Mouse (Mus musculus) T-helper 1 cell (primary cell): ENCODE results near the gene Nipbl.

Experiments
- in situ Hi-C: fragments of 300-600 bp; cut with MboI, MseI; formaldehyde crosslinking; loops from one replicate; pipeline ENCODE4 v1.15.1; 2025; ENCODE audit warnings: high pct_unique_total_duplicates

Gene Nipbl

DNA sequence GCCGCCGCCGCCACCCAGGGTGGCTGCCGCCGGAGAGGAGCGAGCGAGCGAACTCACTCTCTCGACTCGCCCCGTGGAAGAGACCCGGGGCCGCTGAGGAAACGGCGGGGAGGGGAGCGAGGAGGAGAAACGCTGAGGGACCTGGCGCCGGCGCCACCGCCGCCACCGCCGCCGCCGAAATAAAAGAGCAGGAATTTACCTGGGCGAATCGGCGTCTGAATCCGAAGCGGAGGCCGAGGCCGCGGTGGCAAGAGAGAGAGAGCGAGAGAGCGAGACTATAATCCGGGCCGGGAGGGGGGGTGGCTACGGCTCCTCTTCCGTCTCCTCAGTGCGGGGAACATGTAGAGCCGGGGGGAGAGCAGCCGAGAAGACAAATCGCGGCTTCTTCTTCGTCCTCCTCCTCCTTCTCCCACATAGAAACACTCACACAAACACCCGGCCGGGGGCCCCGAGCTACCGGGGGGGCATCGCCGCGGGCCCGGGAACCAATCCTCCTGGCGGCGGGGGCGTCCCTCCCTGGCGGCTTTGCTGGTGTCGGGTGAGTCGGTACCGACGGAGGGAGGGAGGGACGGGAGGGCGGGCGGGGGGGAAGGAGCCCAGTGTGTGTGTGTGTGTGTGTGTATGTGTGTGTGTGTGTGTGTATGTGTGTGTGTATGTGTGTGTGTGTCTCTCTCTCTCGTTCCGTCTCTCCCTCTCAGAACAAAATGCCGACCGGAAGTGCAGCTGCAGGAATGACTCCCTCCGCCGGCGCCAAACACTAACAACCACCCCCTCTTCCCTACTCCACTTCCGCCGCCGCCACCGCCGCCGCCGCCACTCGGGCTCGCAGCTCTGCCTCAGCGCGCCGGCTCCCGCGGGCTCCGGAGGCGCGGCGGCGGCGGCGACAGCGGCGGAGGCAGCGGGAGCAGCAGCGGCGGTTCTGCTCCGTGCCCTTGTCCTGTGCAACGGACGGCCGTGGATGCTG lies at the start of gene Nipbl:
Gene Nipbl, minus strand, starts transcription at position 538 of the 964 bp plus-strand sequence.
- in situ Hi-C loops = loop anchor here (10.0 kb wide), 1 partner anchor 631 kb away; the partner anchor contains the start of gene Nadk2

DNA sequence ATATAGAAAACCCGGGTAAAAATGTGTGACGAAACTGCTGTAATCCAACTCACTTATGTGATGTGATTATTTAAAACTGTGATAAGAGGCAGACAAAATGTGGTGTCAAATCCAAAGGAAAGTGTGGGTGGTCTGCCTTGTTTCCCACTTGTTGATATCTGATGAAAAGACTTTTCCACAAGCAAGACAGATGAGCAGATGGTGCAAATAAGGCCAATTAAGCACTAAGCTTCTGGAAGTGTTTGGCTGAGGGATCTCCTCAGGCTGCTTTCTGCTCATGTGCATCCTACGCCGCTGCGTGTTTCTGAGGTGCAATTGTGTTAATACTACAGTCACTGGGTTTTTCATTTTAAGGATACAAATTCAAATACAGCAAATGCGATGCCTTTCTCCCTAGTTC lies 41.0 kb upstream of the Nipbl start:
- in situ Hi-C loops = no loop called here

DNA sequence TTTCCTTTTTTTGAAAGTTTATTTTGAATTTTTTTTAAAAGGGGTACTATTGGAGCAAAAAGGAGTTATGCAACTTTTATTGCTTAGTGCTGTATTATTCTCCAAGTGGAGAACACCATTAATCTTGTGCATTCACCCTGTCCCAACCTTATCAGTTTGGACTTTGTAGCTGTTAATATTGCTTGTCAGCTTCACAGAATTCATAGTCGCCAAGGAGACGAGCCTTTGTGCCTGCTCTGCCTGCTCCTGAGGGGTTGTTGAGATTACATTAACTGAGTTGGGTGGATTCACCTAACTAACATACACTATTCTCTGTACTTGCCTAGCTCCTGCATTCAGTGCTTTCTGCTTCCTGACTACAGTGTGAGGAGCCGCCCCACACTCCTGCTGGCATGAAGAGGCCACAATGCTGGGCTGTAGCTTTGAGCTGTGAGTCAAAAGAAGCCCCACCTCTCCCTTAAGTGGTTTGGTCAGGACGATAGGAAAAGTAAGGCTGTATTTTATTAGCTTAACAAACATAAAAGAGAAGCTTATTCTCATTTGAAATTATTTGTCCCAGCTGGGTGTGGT lies 24.8 kb upstream of the Nipbl start:
- in situ Hi-C loops = no loop called here

DNA sequence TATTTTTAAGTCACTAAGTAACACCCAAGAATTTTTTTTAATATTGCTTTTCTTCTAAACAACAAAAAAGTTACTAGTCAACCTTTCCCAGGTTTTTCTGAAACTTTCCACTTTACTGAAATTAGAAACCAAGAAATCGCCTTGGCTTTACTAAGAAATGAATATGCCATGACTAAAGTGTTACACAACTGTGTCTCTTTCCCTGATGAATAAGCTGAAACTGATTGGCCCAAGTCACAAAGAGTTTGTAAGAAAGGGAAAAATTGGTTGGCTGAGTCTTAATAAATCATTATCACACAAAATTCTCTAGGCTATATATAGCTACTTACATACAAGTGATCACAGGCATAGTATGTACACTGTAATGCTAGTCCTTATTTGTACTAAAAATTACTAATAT lies 19.3 kb upstream of the Nipbl start:
- in situ Hi-C loops = no loop called here

DNA sequence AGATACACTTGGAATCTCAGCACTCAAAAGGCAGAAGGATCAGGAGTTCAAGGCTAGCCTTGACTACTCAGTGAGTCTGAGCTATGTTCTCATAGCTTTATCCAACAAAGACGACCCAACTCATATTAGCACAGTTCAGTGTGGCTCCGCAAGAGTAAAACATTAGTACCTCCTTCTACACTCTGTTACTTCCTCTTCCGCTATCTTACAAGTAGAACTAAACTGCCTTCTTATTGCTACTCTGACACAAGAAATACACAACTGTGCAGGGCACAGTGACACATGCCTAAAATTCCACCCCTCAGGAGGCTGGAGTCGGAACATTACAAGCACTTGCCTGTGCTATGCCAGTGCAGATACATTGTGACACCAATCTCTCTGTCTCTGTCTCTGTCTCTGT lies 18.5 kb upstream of the Nipbl start:
- in situ Hi-C loops = no loop called here

DNA sequence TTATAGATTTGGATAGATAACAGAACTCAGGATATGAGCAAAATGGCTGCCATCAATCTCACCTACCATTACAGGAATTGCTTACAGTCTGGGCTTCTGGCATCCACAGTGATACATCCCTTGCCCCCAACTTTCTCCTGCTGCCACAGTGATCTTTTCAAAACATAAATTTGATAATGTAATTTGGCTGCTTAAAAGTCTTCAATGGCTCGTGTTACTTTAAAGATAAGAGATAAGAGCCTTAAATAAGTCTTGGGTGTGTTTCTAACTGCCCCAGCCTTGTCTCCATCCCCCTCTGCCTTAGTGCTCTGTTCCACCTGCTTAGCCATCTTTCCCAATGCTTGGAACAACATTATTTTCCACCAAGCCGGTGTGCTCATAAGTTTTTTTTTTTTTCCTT lies 16.6 kb upstream of the Nipbl start:
- in situ Hi-C loops = no loop called here

DNA sequence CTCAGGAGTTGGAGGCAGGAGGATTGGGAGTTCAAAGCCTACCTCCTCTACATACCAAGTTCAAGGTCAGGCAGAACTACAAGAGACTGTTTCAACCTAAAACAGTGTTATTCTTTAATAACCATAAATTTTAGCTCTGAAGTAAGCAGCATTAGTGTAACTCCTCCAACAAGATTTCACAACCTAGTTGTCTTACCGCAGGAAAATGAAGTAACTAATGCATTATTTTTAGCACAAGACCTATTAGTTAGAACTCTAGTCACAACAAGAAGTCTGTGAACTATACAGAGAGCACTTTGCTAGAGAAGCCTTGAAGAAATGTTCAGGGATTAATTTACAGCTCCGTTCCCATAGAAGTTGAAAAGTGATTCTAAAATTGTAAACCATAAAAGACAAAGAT lies 15.7 kb upstream of the Nipbl start:
- in situ Hi-C loops = loop anchor here (5.0 kb wide), 1 partner anchor 112 kb away; no protein-coding TSS in a partner anchor

DNA sequence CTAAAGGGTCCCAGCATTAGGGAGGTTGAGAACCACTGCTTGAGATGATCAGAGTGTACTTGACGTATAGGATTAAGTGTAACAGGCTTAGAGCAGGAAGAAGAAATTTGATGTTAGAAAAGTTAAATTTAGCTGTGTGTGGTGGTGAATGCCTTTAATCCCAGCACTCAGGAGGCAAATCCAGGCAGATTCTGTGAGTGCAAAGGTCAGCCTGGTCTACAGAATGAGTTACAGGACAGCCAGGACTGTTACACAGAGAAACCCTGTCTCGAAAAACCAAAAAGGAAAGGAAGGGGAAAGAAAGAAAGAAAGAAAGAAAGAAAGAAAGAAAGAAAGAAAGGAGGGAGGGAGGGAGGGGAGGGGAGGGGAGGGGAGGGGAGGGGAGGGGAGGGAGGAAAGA lies 12.0 kb upstream of the Nipbl start:
- in situ Hi-C loops = loop anchor here (5.0 kb wide), 1 partner anchor 116 kb away; no protein-coding TSS in a partner anchor

DNA sequence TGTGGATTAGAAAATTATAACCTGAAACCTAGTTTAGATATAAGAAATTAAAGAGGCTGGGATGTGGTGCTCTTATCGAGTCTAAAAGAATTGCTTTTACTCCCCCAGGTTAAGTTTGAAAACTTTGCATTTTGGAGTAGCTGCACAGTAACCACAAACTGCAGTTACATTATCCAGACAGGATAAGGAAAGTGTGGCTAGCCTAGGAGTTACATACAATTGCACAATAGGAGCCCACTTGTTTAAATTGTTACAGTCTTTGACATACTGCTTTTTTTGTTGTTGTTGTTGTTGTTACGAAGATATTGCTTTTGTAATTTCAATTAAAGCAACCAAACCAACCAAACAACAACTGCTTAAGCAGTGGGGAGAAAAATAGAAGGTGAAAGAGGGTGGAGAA lies 11.2 kb upstream of the Nipbl start:
- in situ Hi-C loops = loop anchor here (5.0 kb wide), 1 partner anchor 117 kb away; no protein-coding TSS in a partner anchor

DNA sequence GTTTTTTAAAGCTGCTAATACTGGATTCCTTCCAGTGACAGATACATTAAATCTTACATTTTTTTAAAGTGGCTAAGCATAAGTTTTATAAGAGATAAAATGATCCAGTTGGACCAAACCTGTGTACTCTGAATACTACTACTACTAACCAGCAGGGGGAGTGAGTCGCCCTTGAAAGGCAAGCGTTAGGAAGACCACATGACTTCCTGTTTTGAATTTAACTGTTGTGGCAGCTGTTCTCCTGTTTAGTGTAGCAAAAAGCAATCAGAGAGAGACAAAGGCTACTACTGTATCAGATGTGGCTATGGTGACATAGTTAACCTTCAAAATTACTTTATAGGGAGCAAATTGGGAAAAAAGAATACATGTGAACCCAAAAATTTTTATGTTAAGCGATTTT lies 6.8 kb upstream of the Nipbl start:
- in situ Hi-C loops = no loop called here

DNA sequence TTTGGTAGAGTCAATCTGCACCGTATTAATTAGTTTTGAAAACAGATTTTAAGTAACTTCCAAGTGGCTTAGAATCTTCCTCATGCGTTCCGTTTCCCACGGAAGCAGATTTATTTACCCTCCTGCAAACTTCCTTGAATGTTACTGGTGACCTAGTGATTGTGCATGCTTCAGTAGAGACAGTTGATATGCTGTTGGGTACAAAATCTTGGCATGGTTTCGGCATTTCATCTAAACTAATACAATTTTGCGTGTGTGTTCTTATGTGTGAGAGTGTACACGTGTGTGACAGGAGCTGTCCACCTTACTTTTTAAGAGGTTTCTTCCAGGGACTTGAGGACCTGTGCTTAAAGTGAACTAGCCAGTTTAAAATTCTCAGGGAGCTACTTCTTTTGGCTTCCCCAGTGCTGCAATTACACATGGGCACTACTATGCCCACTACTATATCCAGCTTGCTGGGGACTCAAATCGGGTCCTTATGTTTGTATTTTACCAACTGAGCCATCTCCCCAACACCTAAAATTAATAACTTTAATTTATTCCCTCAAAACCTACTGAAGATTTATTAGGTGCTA lies 3.0 kb upstream of the Nipbl start:
- in situ Hi-C loops = loop anchor here (10.0 kb wide), 1 partner anchor 628 kb away; the partner anchor contains the start of gene Nadk2

DNA sequence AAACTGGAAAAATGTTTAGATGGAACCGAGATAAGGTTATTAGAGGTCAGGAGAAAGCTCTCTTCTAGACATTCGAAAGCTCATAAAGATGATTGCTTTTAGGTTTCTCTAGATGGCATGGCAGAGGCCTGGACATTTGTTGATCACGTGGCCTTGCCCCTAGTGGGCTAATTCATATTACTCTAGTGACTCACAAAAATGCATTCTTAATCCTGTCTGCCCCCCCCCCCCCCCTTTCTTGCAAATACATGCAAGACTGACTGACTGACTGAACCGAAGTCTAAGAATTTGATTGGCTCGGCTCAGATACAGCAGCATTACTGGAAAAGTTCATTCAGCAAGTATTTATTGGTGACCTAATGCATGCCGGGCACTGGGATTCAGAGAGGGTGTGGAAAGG lies 2.2 kb upstream of the Nipbl start:
- in situ Hi-C loops = loop anchor here (10.0 kb wide), 1 partner anchor 628 kb away; the partner anchor contains the start of gene Nadk2

DNA sequence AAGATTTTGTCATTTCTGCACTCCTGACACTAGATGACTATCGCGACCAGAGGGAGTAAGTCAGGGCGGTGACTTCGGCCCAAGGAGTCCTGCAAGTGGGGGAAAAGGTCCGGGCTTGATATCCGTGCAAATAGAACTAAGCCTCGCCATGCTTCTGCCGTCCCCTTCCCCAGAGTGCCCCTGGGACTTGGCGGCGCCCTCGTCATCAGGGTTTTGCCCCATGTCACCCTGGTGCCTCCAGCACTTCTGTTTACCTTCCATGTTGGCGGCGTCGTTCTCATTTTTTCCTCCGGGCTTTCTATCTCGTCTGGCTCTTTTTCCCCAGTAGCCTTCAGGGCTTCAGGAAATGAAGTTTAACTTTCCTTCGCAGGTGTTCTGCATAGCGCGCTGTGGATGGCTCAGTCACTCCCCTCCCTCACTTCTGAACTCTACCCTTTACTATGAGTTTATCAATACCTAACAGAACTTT lies 1.7 kb upstream of the Nipbl start:
- in situ Hi-C loops = loop anchor here (10.0 kb wide), 1 partner anchor 629 kb away; the partner anchor contains the start of gene Nadk2

DNA sequence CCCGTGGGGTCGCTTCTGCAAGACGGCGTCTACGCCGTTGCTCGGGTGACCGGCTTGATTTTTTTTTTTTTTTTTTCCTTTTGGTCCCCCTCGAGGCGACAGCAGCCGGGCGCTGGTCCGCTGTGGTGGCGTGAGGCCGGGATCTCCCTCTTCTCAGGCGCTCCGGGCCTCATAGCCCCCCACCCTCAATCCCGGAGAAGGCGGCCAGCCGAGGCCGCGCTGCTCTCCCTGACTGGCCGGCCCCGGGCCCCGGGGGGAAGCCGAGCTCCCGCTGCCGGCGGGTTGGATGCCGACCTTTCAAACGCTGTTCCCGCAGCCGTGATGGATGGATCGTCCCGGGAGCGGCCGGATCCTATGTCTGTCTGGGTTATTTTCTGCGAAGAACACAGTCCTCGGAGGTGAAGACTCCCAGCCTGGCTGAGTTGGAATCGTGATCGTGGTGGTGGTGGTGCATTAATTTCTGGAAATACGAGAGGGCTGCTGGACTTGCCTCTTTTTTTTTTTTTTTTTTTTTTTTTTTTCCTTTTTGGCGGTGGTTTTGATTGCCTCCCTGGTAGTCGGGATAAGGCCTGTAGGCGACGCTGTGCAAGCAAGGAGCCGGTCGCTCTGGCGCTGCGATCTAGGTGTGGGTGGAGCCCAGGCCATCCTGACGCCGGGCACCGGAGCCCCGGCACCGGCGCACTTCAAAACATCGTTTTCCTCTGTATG lies 781 bp upstream of the Nipbl start:
- in situ Hi-C loops = loop anchor here (10.0 kb wide), 1 partner anchor 630 kb away; the partner anchor contains the start of gene Nadk2

DNA sequence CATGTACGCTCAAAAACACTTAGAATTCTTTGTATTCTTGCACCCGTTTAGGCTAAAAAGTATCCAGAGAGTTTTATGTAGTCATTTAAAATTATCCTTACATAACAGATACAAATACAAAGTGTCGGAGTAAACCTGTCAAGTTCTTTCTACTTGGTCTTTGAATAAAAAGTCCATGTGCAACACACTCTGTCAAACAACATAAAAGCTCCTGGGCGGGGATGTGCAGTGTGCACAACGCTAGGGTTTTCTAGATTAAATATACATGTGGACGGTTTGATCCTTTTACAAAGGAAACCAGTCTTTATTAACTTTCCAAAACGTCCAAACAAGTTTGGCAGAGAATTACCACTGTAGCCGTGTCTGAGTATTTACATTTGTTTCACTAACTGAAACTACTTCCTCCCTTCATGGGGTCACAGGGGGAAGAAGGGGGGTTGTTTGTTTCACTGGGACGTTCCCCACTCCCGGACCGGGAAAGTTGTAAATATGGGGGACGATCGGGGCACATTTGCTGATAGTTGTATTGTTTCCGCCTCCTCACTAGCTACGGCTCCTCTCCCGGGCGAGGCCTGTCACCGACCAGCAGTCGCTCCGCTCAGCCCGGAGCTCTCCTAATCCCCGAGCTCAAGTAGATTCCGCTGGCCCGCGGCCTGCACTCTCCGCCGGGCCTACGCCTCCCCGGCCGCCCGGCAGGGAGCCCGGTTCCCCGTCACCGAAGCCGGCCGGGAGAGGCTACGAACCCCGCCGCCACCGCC lies 916 bp downstream of the Nipbl start:
- in situ Hi-C loops = loop anchor here (10.0 kb wide), 1 partner anchor 631 kb away; the partner anchor contains the start of gene Nadk2

DNA sequence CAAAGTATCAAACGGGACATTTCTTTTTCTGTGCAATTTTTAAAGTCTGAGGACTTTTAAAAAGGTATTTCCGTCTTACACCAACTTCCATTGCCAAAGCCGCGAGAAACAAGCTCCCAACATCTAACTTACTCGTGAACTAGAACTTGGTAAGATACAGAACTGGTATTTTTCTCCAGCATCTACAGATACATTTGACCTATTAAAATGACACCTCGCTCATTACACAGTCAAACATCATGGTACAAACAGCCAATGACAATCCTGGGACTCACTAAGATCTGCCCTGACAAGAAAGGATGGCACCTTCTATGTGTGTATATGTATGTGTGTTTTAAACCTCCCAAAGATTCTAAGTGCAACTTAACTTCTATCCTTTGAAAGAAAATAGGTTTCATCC lies 1.5 kb downstream of the Nipbl start:
- in situ Hi-C loops = loop anchor here (10.0 kb wide), 1 partner anchor 632 kb away; the partner anchor contains the start of gene Nadk2

DNA sequence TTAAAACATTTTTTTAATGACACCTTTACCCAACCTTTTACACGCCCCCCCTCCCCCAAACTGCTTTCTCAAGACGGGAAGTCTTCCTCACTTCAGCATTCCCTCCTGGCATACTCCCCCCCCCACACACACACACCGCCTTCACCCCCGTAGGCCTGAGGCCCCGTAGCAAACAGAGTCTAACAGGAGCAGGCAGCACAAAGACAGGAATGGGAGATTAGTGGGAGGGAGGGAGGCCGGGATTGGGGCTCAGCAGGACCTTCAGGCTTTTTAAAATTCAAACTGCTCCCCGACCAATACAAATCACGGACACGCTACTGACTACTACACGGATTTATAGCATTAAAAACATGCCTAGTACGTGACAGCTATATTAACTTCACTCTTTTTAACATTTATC lies 2.1 kb downstream of the Nipbl start:
- in situ Hi-C loops = loop anchor here (10.0 kb wide), 1 partner anchor 633 kb away; the partner anchor contains the start of gene Nadk2

DNA sequence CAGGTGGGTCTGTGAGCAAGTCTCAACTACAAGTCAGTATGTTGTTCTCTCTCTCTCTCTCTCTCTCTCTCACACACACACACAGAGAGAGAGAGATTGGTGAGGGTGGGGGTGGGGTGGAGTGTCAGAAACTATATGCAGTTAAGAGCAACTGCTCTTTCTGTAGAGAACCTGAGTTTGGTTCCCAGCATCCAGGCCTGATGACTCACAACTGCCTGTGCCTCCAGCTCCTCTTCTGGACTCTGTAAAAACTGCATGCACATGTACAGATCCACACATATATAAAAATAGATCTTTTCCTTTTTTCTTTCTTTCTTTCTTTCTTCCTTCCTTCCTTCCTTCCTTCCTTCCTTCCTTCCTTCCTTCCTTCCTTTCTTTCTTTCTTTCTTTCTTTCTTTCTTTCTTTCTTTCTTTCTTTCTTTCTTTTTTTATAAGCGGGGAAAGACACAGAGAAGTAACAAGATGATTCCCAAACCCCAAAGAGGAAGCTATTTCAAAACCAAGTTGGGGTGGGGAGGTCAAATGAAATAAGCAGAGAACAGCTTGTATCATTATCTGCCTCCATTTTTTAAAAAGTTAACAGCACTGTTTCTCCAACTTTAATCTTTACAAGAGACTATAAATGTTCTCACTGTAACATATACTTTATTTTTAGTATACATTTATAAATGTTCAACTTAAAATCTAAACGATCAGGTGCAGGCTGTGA lies 10.9 kb downstream of the Nipbl start:
- in situ Hi-C loops = no loop called here

DNA sequence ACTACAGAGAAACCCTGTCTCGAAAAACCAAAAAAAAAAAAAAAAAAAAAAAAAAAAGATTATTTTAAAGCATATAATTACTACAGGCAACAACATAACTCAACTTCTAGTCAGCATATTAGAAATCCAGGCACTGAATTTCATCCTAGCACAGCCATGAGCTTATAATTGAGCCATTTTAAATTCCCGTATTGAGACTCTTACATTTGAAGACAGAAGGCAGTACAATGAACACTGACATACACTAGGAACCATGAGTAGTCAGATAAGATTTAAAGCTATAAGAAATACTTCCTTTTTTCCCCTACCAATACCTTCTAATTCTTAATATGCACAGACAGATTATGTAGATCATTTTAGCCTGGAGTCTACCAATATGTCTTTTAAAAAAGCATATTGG lies 11.7 kb downstream of the Nipbl start:
- in situ Hi-C loops = no loop called here

DNA sequence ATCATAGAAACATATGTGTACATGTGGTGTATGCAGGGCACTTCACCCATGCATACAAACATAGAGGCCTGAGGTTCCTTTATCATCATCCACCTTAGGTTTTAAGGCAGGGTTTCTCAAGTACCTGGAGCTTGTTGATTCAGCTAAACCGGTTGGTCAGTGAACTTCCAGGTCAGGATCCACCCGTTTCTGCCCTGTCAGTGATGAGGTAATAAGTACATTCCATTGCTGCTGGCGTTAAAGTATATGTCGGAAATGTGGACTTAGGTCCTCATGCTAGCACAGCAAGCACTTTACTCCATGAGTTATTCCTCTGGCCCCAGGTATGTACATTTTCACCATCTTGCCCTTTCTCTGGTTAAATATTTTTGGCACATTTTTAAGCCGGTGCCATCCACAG lies 14.8 kb downstream of the Nipbl start:
- in situ Hi-C loops = no loop called here
